Mouse (Mus musculus) left cerebral cortex, adult 2 months (tissue): ENCODE data around the gene Asb5. TPM values are rescaled to one million over a fixed set of nuclear protein-coding genes. Genes with fewer than 3 reads are reported as not detected.
"Not testable (repeated sequence)": the region's sequence is repeated elsewhere in the genome, so short reads cannot be mapped to it uniquely, and the experiment has no call there.

Experiments
- DNase-seq, 2 experiments: peaks; one replicate each; pipeline ENCODE4 v3.0.0; 2021 to 2022; ENCODE audit warnings: low spot score in 2 of 2, mixed read lengths in 1 of 2; ENCODE audit errors: extremely low spot score in 1 of 2
- H3K27ac ChIP-seq: fragments of 200-600 bp; 2 replicates; pipeline ENCODE4 v1.8.1; 2022
- H3K4me3 ChIP-seq: fragments of 200-600 bp; 2 replicates; pipeline ENCODE4 v1.8.1; 2022
- CTCF ChIP-seq: fragments of 200-600 bp; IDR thresholded peaks from 2 replicates; pipeline ENCODE4 v1.8.1; 2022; ENCODE audit warnings: antibody characterized with exemption, mild to moderate bottlenecking, moderate library complexity
- intact Hi-C: fragments of 180-260 bp; cut with DNase I; formaldehyde crosslinking; loops from one replicate; pipeline ENCODE4 v1.15.1; 2025
- total RNA-seq, 2 experiments: library from RNA; stranded (reverse); gene quantifications; 2 replicates each; pipeline ENCODE4 v1.2.3; 2021

The Asb5 gene
- total RNA-seq, 2 experiments from 2014 or later, result 1.9 to 2.0 TPM

- intact Hi-C loops, result loop anchor here (5.0 to 10.0 kb wide), 2 partner anchors 214 to 317 kb away; no protein-coding TSS in a partner anchor
- H3K27ac ChIP-seq, result no peak overlapping the region
- DNase-seq, result no peak
Measured at GRCm38 (mm10) chr8:54508096-54508456, 21.3 kb upstream of the Asb5 start.

GRCm38 (mm10) chr8:54508814-54509213, 20.6 kb upstream of the Asb5 start:
- TF ChIP-seq CTCF, result no peak
- Histone ChIP-seq H3K4me3 (peak overlapping the region; percentile 42), H3K27ac (peak overlapping the region; percentile 50; the same call in 1 of the 2 replicates)
- DNase-seq, result no peak
- intact Hi-C loops, result loop anchor here (5.0 to 10.0 kb wide), 2 partner anchors 213 to 316 kb away; no protein-coding TSS in a partner anchor

More at GRCm38 (mm10) chr8:54508096-54508456, 21.3 kb upstream of the Asb5 start:
- no peak overlapping the region for H3K4me3 ChIP-seq
- no peak for TF ChIP-seq CTCF

- peak; percentile 52 to 57 for DNase-seq
- intact Hi-C loops, result loop anchor here (5.0 to 10.0 kb wide), 2 partner anchors 213 to 316 kb away; no protein-coding TSS in a partner anchor
- H3K4me3 ChIP-seq, result peak overlapping the region; percentile 35
- no peak; the same call in 1 of the 2 replicates for TF ChIP-seq CTCF
- peak overlapping the region; percentile 66 for H3K27ac ChIP-seq
Measured at GRCm38 (mm10) chr8:54509221-54509721, 20.1 kb upstream of the Asb5 start.

- TF ChIP-seq CTCF, result no peak
- intact Hi-C loops, result no loop called here
Measured at GRCm38 (mm10) chr8:54511791-54512190, 17.6 kb upstream of the Asb5 start.

GRCm38 (mm10) chr8:54512200-54512599, 17.2 kb upstream of the Asb5 start:
- H3K4me3 ChIP-seq, DNase-seq, H3K27ac ChIP-seq, intact Hi-C loops: not testable (repeated sequence)

More at GRCm38 (mm10) chr8:54511791-54512190, 17.6 kb upstream of the Asb5 start:
- Histone ChIP-seq H3K4me3 (no peak overlapping the region), H3K27ac (no peak overlapping the region)
- DNase-seq, result no peak

- Histone ChIP-seq H3K4me3 (no peak overlapping the region), H3K27ac (no peak overlapping the region)
- DNase-seq, result no peak
- TF ChIP-seq CTCF, result no peak
- intact Hi-C loops, result no loop called here
Measured at GRCm38 (mm10) chr8:54518756-54519460, 10.5 kb upstream of the Asb5 start.

GRCm38 (mm10) chr8:54520516-54520915, 8.9 kb upstream of the Asb5 start:
- Histone ChIP-seq H3K27ac (no peak overlapping the region), H3K4me3 (no peak overlapping the region)
- intact Hi-C loops, result loop anchor here (10.0 kb wide), 1 partner anchor 434 kb away; the partner anchor contains the start of gene Gpm6a
- no peak for DNase-seq
- TF ChIP-seq CTCF, result no peak

- intact Hi-C loops, result loop anchor here (5.0 to 10.0 kb wide), 2 partner anchors 137 to 429 kb away; partner anchors contain the start of gene Gpm6a
- Histone ChIP-seq H3K27ac (no peak overlapping the region), H3K4me3 (no peak overlapping the region)
- TF ChIP-seq CTCF, result no peak
- DNase-seq, result no peak
Measured at GRCm38 (mm10) chr8:54525606-54526005, 3.8 kb upstream of the Asb5 start.

- TF ChIP-seq CTCF, result no peak
- no peak for DNase-seq
- Histone ChIP-seq H3K4me3 (no peak overlapping the region), H3K27ac (no peak overlapping the region)
- intact Hi-C loops, result loop anchor here (5.0 to 10.0 kb wide), 2 partner anchors 136 to 428 kb away; partner anchors contain the start of gene Gpm6a
Measured at GRCm38 (mm10) chr8:54526700-54527099, 2.7 kb upstream of the Asb5 start.

GRCm38 (mm10) chr8:54528571-54528970, 809 bp upstream of the Asb5 start:
- H3K4me3 ChIP-seq, result peak overlapping the region; percentile 94
- peak overlapping the region; percentile 96 for H3K27ac ChIP-seq
- no peak for TF ChIP-seq CTCF
- DNase-seq, result no peak
- intact Hi-C loops, result loop anchor here (2.0 to 10.0 kb wide), 3 partner anchors 72 to 426 kb away; partner anchors contain the start of genes Gpm6a and Spata4

GRCm38 (mm10) chr8:54535172-54535571, 5.8 kb downstream of the Asb5 start:
- Histone ChIP-seq H3K4me3 (no peak overlapping the region), H3K27ac (no peak overlapping the region)
- intact Hi-C loops, result no loop called here
- TF ChIP-seq CTCF, result no peak; the same call in 1 of the 2 replicates
- no peak for DNase-seq

GRCm38 (mm10) chr8:54537285-54537684, 7.9 kb downstream of the Asb5 start:
- TF ChIP-seq CTCF, result peak; percentile 64
- DNase-seq, result no peak
- H3K27ac ChIP-seq, result no peak overlapping the region
- intact Hi-C loops, result loop anchor here (1.0 kb wide), 1 partner anchor 123 kb away; no protein-coding TSS in a partner anchor
- no peak overlapping the region for H3K4me3 ChIP-seq
